ENCODE assay signal across 9 mouse cellular contexts in the genomic region with DNA sequence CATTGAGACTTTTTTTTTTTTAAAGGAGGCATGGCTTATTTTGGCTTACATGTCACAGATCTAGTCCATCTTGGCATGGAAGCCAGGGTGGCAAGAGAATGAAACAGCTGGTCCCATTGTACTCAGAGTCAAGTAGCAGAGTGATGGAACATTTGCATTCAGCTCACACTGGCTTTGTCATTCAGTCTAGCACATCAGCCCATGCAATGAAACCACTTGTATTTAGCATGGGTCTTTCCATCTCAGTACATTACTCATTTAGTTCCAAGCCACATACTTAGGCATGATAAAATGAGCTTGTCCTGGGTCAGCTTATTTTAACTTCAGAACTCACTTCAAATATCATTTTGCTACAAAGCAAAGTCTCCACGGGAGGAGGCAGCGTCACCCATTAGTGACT.
DNase-seq lines count a peak whose midpoint lies in the region; ATAC-seq and TF ChIP-seq lines count a peak whose summit lies in the region.
"Had no signal": no experiment of that assay in that cellular context is flagged by ENCODE, and none has a peak within 500 bp of the region (broad histone marks: within the 10 kb centered on the region; RNA-seq: fewer than 3 reads in every experiment).

No protein-coding gene starts in this region.

- peak; percentile 32 for DNase-seq in left cerebral cortex, postnatal 4 days
- DNase-seq in left cerebral cortex, adult 8-10 months (ENCODE audit: low spot score in 2 of 2) = no peak
- DNase-seq in ZHBTc4 (ENCODE audit: low read depth, low spot score) (peak; percentile 15), liver (no peak)
- peak; percentile 55 for DNase-seq in forebrain, postnatal 0 days
- no peak for DNase-seq in spleen, postnatal 10 days (ENCODE audit: low spot score in 2 of 2)
- DNase-seq: cerebellum, adult 9-11 months had no signal

- H3K36me3 ChIP-seq in forebrain, postnatal 0 days (ENCODE audit: insufficient read depth) = no peaks in the 10 kb centered on the region
- H3K36me3 ChIP-seq in midbrain, embryonic 13.5 days = no peaks in the 10 kb centered on the region
- H3K36me3 ChIP-seq: limb, embryonic 13.5 days had no signal

- WGBS in forebrain, postnatal 0 days = 36% methylated on average over 2 of the region's 2 CpGs
- WGBS in midbrain, embryonic 13.5 days = 79% methylated on average over 2 of the region's 2 CpGs

- intact Hi-C loops in left cerebral cortex, postnatal 4 days (cut with DNase I) = no loop called here

- no peak overlapping the region for H3K4me2 ChIP-seq in forebrain, postnatal 0 days (ENCODE audit: low read depth)
- H3K4me2 ChIP-seq in midbrain, embryonic 13.5 days (replicated peaks) = no peak overlapping the region
- H3K4me2 ChIP-seq: limb, embryonic 13.5 days had no signal

- 0 out of 2 replicates have a peak, but pooled peaks cover 4% of the 10 kb centered on the region for H3K4me1 ChIP-seq in forebrain, postnatal 0 days (ENCODE audit: insufficient read depth)
- no peaks in the 10 kb centered on the region; the same call in 1 of the 2 replicates for H3K4me1 ChIP-seq in midbrain, embryonic 13.5 days (replicated peaks)
- H3K4me1 ChIP-seq: limb, embryonic 13.5 days had no signal

- peak; percentile 64 for ATAC-seq in forebrain, postnatal 0 days
- peak; percentile 66 for ATAC-seq in midbrain, embryonic 13.5 days

- no peak overlapping the region for H3K27ac ChIP-seq in forebrain, postnatal 0 days (ENCODE audit: low read depth, low read length)
- H3K27ac ChIP-seq in midbrain, embryonic 13.5 days = no peak overlapping the region
- H3K27ac ChIP-seq: limb, embryonic 13.5 days had no signal

- no peak overlapping the region for H3K4me3 ChIP-seq in forebrain, postnatal 0 days (ENCODE audit: low read depth, low read length)
- no peak overlapping the region for H3K4me3 ChIP-seq in midbrain, embryonic 13.5 days (replicated peaks)
- H3K4me3 ChIP-seq: limb, embryonic 13.5 days had no signal

- H3K9me3 ChIP-seq in forebrain, postnatal 0 days (ENCODE audit: low read length) = no peaks in the 10 kb centered on the region
- H3K9me3 ChIP-seq in midbrain, embryonic 13.5 days = no peaks in the 10 kb centered on the region
- H3K9me3 ChIP-seq: limb, embryonic 13.5 days had no signal

- H3K27me3 ChIP-seq in forebrain, postnatal 0 days (ENCODE audit: insufficient read depth, low read length) = no peaks in the 10 kb centered on the region
- no peaks in the 10 kb centered on the region for H3K27me3 ChIP-seq in midbrain, embryonic 13.5 days
- H3K27me3 ChIP-seq: limb, embryonic 13.5 days had no signal

- no peak overlapping the region for H3K9ac ChIP-seq in forebrain, postnatal 0 days
- H3K9ac ChIP-seq in midbrain, embryonic 13.5 days (replicated peaks) = no peak overlapping the region
- H3K9ac ChIP-seq: limb, embryonic 13.5 days had no signal

- no peak for TF ChIP-seq CTCF in forebrain, postnatal 0 days (IDR thresholded peaks at IDR 0.05; ENCODE audit: low read depth)

Comparison
In these comparisons a context has a peak if more than half of its experiments do, and no peak if none do; other contexts are left out.
1. DNase-seq: peak in left cerebral cortex, postnatal 4 days (single experiment), ZHBTc4 (single experiment) and forebrain, postnatal 0 days (single experiment); none in left cerebral cortex, adult 8-10 months (0 of 2), liver (single experiment) and spleen, postnatal 10 days (0 of 2).